Mouse (Mus musculus) intestine, postnatal 0 days (tissue): ENCODE measurements around the gene Triobp. TPM values are rescaled to one million over a fixed set of nuclear protein-coding genes. Genes with fewer than 3 reads are reported as not detected.
A peak's percentile ranks its signal among the peaks of the same experiment; 100 is the strongest.

Source experiments
- ATAC-seq: fragments of 200-750 bp; cut with Nextera tagmentation; 2 replicates; pipeline ENCODE4 v1.8.0; 2017; ENCODE audit warnings: mild to moderate bottlenecking, moderate TSS enrichment, moderate library complexity
- H3K27ac ChIP-seq: fragments of 300-500 bp; sonication (generic); 2 replicates; pipeline ENCODE4 v1.5.1; 2014; ENCODE audit warnings: mild to moderate bottlenecking, low read depth, low read length, moderate library complexity
- H3K27me3 ChIP-seq: fragments of 300-500 bp; sonication (generic); replicated peaks from 2 replicates; pipeline ENCODE4 v1.6.1; 2014; ENCODE audit warnings: low read length, mixed read lengths; ENCODE audit not compliant: control insufficient read depth, insufficient read depth
- H3K36me3 ChIP-seq: fragments of 300-500 bp; sonication (generic); 2 replicates; pipeline ENCODE4 v1.6.1; 2014; ENCODE audit warnings: mild to moderate bottlenecking, moderate library complexity; ENCODE audit not compliant: control insufficient read depth, insufficient read depth
- H3K4me1 ChIP-seq: fragments of 300-500 bp; sonication (generic); replicated peaks from 2 replicates; pipeline ENCODE4 v1.6.1; 2014; ENCODE audit warnings: antibody characterized with exemption, low read length, mixed read lengths; ENCODE audit not compliant: control insufficient read depth, insufficient read depth
- H3K4me2 ChIP-seq: fragments of 300-500 bp; sonication (generic); replicated peaks from 2 replicates; pipeline ENCODE4 v1.6.1; 2014; ENCODE audit warnings: low read depth, mild to moderate bottlenecking, moderate library complexity
- H3K4me3 ChIP-seq: fragments of 300-500 bp; sonication (generic); 2 replicates; pipeline ENCODE4 v1.5.1; 2014; ENCODE audit warnings: low read depth, low read length
- H3K9ac ChIP-seq: fragments of 300-500 bp; sonication (generic); 2 replicates; pipeline ENCODE4 v1.6.1; 2014; ENCODE audit warnings: mild to moderate bottlenecking, low read depth, low read length
- H3K9me3 ChIP-seq: fragments of 300-500 bp; sonication (generic); 2 replicates; pipeline ENCODE4 v1.6.1; 2016; ENCODE audit warnings: mixed run types; ENCODE audit not compliant: control insufficient read depth
- CTCF ChIP-seq: sonication (generic); IDR thresholded peaks from 2 replicates; pipeline ENCODE4 v1.5.1; 2016; ENCODE audit warnings: low read depth, mild to moderate bottlenecking, control low read depth, antibody characterized with exemption, moderate library complexity
- WGBS: fragments of 180-500 bp; shearing (Covaris S2); extraction: QIAGEN DNeasy Blood & Tissue Kit; methylation state at CpG from one replicate; pipeline ENCODE4 v1.1.7; 2014; 5-methylcytosine and 5-hydroxymethylcytosine counted together
- polyA plus RNA-seq: library from polyadenylated mRNA; unstranded; fragments of >200 nt; fragmentation: Nextera tagmentation; extraction: Ambion mirVana; gene quantifications from 2 replicates; pipeline ENCODE4 v1.2.1, GENCODE M21; 2015

Gene Triobp
- polyA plus RNA-seq, 1 experiment from 2014 or later: 39.4 TPM

DNA sequence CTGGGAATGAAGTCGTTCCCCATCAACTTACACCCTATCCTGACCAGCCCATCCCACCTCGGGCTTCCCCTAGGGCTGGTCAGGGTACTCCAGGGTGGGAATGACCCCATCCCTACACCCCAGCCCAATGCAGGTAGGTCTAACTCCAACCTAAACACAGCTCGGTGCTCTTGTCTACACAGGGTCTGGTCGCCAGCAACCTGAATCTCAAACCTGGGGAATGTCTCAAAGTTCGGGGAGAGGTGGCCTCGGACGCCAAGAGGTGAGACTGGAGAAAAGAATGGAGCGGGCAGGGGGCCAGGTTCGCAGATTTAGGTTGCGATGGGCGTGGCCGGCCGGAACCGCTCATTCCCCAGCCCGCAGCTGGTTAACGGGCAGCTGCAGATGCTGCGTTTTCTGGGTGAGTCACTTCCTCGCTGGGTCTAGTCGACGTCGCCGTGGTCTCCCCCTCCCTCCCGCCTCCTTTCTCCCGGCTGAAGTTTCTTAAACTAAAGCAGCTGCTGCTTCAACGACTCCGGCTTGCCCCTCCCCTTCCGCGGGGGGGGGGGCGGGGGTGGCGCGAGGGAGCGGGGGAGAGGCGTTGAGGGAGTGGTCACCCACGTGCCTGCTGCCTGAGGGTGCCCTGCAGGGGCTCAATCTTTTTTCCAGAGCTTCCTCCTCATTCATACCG, 19.6 kb upstream of the Triobp start:
- no peak for TF ChIP-seq CTCF
- no peaks in the 10 kb centered on the region for H3K27me3 ChIP-seq
- H3K4me1 ChIP-seq: peaks cover 6% of the 10 kb centered on the region; the same call in 1 of the 2 replicates
- H3K4me3 ChIP-seq: peak overlapping the region; percentile 41
- peak overlapping the region; percentile 40; the same call in 1 of the 2 replicates for H3K9ac ChIP-seq
- peak overlapping the region; percentile 67 for H3K4me2 ChIP-seq
- no peaks in the 10 kb centered on the region for H3K9me3 ChIP-seq
- peak; percentile 23 for ATAC-seq
- peaks cover 8% of the 10 kb centered on the region; the same call in 1 of the 2 replicates for H3K36me3 ChIP-seq
- 2% methylated on average over 29 of the region's 35 CpGs for WGBS
- peak overlapping the region; percentile 46 for H3K27ac ChIP-seq

DNA sequence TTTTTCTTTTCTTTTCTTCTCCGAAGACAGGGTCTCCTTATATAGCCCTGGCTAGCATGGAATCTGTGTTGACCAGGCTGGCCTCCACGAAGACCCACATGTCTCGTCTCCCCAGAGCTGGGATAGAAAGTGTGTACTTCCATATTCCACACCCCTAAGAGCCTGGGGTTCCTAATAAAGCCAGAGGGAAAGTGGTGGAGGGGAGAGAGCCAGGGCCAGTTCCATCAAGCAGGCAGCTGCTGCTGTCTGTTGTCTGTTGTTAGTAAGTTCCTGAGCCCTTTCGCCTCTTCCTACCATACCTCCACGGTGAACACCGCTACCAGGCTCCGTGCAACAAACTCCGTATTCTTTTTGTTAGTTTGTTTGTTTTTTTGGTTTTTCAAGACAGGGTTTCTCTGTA, 19.0 kb upstream of the Triobp start:
- TF ChIP-seq CTCF: no peak
- Histone ChIP-seq H3K27ac (no peak overlapping the region), H3K4me1 (peaks cover 6% of the 10 kb centered on the region; the same call in 1 of the 2 replicates), H3K9ac (no peak overlapping the region), H3K27me3 (no peaks in the 10 kb centered on the region), H3K9me3 (no peaks in the 10 kb centered on the region), H3K4me2 (peak overlapping the region; percentile 67), H3K36me3 (peaks cover 8% of the 10 kb centered on the region; the same call in 1 of the 2 replicates), H3K4me3 (no peak overlapping the region)
- 51% methylated on average over 8 of the region's 8 CpGs for WGBS
- ATAC-seq: no peak

DNA sequence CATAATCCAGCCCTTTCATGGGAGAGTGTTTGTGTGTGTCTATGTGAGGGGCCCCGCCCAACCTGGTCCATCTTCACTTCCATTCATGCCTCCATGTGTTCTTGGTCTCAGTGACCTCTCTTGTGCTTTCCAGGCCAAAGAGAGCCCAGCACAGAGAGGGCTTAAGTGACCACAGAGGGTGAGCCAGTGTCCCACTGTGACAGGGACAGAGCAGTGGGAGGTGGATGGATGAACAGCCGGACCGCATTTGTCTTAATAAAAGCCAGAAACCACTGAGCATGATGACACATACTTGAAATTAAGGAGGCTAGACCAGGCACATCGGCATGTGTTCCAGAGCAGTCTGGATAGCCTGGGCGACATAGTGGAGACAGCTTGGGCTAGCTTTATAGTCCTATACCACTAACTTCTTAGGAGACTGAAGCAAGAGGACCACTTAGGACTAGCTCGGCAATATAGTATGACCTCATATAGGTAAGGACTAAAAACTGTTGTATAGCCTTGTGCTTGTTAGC, 17.3 kb upstream of the Triobp start:
- Histone ChIP-seq H3K27me3 (no peaks in the 10 kb centered on the region), H3K9ac (no peak overlapping the region), H3K27ac (no peak overlapping the region), H3K9me3 (no peaks in the 10 kb centered on the region), H3K36me3 (peaks cover 8% of the 10 kb centered on the region; the same call in 1 of the 2 replicates), H3K4me1 (peaks cover 4% of the 10 kb centered on the region; the same call in 1 of the 2 replicates), H3K4me3 (no peak overlapping the region), H3K4me2 (no peak overlapping the region)
- no peak for TF ChIP-seq CTCF
- WGBS: 89% methylated on average over 6 of the region's 6 CpGs
- no peak for ATAC-seq

DNA sequence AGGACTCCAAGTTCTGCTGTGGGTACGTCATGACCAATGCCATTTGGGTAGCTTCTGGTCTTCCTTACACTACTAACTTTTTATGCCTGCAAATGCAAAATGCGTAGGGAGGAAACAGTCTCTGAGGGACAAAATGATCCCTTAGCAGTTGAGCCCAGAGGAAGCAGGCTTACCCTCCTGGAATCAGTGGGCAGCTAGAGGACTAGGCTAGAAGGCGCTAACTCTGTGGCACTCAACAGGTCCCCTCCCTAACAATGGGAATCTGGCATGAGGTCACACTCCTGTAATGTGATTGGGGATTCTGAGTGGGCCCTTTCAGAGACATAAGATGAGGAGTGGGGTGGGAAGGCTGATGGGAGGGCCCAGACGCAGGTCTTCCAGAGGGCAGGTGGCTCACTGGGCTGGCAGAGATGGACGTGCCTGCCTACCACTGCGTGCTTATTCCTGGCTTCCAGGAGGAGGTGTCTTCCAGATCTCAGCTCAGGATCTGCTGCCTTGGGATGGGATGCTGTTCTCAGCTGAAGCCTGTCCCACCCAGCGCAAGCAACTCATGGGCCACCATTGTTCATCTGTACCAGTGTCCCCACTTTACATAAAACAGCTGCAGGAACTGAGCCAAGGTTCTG, 16.6 kb upstream of the Triobp start:
- ATAC-seq: no peak
- Histone ChIP-seq H3K27ac (no peak overlapping the region), H3K4me3 (no peak overlapping the region), H3K4me2 (no peak overlapping the region), H3K9ac (no peak overlapping the region), H3K9me3 (no peaks in the 10 kb centered on the region), H3K36me3 (peaks cover 8% of the 10 kb centered on the region; the same call in 1 of the 2 replicates), H3K27me3 (no peaks in the 10 kb centered on the region), H3K4me1 (0 out of 2 replicates have a peak, but pooled peaks cover 4% of the 10 kb centered on the region)
- 83% methylated on average over 7 of the region's 7 CpGs for WGBS
- TF ChIP-seq CTCF: no peak

DNA sequence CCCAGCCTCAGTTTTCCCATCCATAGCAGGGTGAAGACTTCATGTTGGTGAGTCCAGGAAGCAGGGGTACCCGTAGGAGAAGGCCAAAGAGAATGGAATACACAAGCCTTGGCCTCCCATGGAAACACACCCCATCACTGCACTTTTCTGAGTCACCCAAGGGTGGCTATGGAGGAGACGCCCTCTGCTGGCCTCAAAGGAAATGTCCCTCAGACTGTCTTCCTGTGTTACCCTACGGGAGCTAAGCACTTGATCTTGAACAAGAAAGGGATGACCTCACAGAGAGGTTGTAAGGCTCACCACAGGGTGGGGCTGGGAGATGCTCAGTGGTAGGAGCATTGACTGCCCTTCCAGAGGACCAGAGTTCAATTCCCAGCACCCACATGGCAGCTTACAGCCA, 15.9 kb upstream of the Triobp start:
- Histone ChIP-seq H3K9me3 (no peaks in the 10 kb centered on the region), H3K4me2 (no peak overlapping the region), H3K9ac (no peak overlapping the region), H3K4me1 (no peaks in the 10 kb centered on the region), H3K36me3 (peaks cover 8% of the 10 kb centered on the region; the same call in 1 of the 2 replicates), H3K4me3 (no peak overlapping the region), H3K27me3 (no peaks in the 10 kb centered on the region), H3K27ac (no peak overlapping the region)
- ATAC-seq: peak; percentile 52
- 10% methylated on average over 3 of the region's 3 CpGs for WGBS
- peak; percentile 90 for TF ChIP-seq CTCF

DNA sequence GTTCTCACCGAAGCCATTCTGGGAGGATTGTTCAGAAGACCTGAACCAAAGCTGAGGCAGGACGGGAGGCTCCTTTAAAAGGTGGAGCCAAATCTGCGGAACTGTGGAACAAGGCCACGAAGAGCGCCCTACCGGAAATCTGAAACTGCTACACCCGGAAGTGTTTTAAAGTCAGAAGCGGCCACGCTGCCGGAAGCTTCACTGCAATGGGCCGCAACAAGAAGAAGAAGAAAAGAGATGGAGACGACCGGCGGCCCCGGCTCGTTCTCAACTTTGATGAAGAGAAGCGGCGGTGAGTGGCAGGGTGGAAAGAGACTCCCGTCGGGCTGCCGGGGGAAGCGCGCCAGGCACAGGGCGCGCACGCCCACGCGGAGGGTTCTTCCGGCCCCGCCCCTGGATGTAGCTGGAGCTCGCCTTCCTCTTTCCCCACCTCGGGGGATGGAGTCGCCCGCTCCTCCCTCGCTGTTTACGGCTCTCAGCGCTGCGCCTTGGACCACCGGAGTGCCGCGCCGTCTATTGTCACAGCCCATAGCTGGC, 12.7 kb upstream of the Triobp start, which contains the start of gene Nol12:
Gene Nol12, plus strand, starts transcription at position 150 of the 537 bp plus-strand sequence.
- Histone ChIP-seq H3K4me1 (no peaks in the 10 kb centered on the region), H3K27me3 (no peaks in the 10 kb centered on the region)
- peak; percentile 71 for ATAC-seq

More for the DNA sequence above, 12.7 kb upstream of the Triobp start, which contains the start of gene Nol12:
- Histone ChIP-seq H3K9me3 (no peaks in the 10 kb centered on the region), H3K4me2 (peak within 1 kb of the TSS; percentile 71), H3K9ac (peak within 1 kb of the TSS; percentile 49), H3K4me3 (peak within 1 kb of the TSS; percentile 68), H3K36me3 (peaks cover 32% of the 10 kb centered on the region), H3K27ac (no peak within 1 kb of the TSS)
- WGBS: under 1% methylated on average over 42 of the region's 42 CpGs
- TF ChIP-seq CTCF: peak; percentile 19; the same call in 1 of the 2 replicates
